Mouse (Mus musculus): ENCODE measurements around the gene Slc35c1. TPM values are rescaled to one million over a fixed set of nuclear protein-coding genes. Genes with fewer than 3 reads are reported as not detected.
A peak's percentile ranks its signal among the peaks of the same experiment; 100 is the strongest.

Gene Slc35c1
- polyA plus RNA-seq, 1 experiment from 2014 or later = 12.7 TPM

GRCm38 (mm10) chr2:92443313-92443712 is 17.0 kb downstream of the Slc35c1 start:
- Histone ChIP-seq H3K4me2 (ENCODE audit: low read length) (no peak overlapping the region), H3K4me1 (replicated peaks; ENCODE audit: control insufficient read depth, insufficient read depth, low read length) (peaks cover 7% of the 10 kb centered on the region; the same call in 1 of the 2 replicates), H3K9ac (replicated peaks; ENCODE audit: low read depth, low read length) (no peak overlapping the region), H3K4me3 (replicated peaks; ENCODE audit: low read length) (no peak overlapping the region), H3K36me3 (ENCODE audit: control insufficient read depth, insufficient read depth) (no peaks in the 10 kb centered on the region), H3K27ac (ENCODE audit: low read length) (no peak overlapping the region), H3K27me3 (replicated peaks; ENCODE audit: control insufficient read depth, insufficient read depth, low read length) (no peaks in the 10 kb centered on the region), H3K9me3 (ENCODE audit: control insufficient read depth, low read length) (no peaks in the 10 kb centered on the region)
- 83% methylated on average over 4 of the region's 4 CpGs for WGBS
- ATAC-seq = no peak

GRCm38 (mm10) chr2:92442419-92443001 is 17.8 kb downstream of the Slc35c1 start:
- ATAC-seq = peak; percentile 70
- Histone ChIP-seq H3K9me3 (ENCODE audit: control insufficient read depth, low read length) (no peaks in the 10 kb centered on the region), H3K9ac (replicated peaks; ENCODE audit: low read depth, low read length) (peak overlapping the region; percentile 23; the same call in 1 of the 2 replicates), H3K4me3 (replicated peaks; ENCODE audit: low read length) (no peak overlapping the region), H3K4me1 (replicated peaks; ENCODE audit: control insufficient read depth, insufficient read depth, low read length) (peaks cover 10% of the 10 kb centered on the region; the same call in 1 of the 2 replicates), H3K27ac (ENCODE audit: low read length) (0 out of 2 replicates have a peak overlapping the region, but pooled peaks have one; percentile 23), H3K4me2 (ENCODE audit: low read length) (no peak overlapping the region), H3K27me3 (replicated peaks; ENCODE audit: control insufficient read depth, insufficient read depth, low read length) (no peaks in the 10 kb centered on the region), H3K36me3 (ENCODE audit: control insufficient read depth, insufficient read depth) (no peaks in the 10 kb centered on the region)
- 66% methylated on average over 12 of the region's 12 CpGs for WGBS

- 60% methylated on average over 6 of the region's 6 CpGs for WGBS
- no peak overlapping the region for H3K4me3 ChIP-seq (replicated peaks; ENCODE audit: low read length)
- ATAC-seq = no peak
- no peak overlapping the region for H3K27ac ChIP-seq (ENCODE audit: low read length)
- peaks cover 10% of the 10 kb centered on the region; the same call in 1 of the 2 replicates for H3K4me1 ChIP-seq (replicated peaks; ENCODE audit: control insufficient read depth, insufficient read depth, low read length)
- no peaks in the 10 kb centered on the region for H3K36me3 ChIP-seq (ENCODE audit: control insufficient read depth, insufficient read depth)
- no peak overlapping the region for H3K4me2 ChIP-seq (ENCODE audit: low read length)
- no peak overlapping the region for H3K9ac ChIP-seq (replicated peaks; ENCODE audit: low read depth, low read length)
- no peaks in the 10 kb centered on the region for H3K9me3 ChIP-seq (ENCODE audit: control insufficient read depth, low read length)
- no peaks in the 10 kb centered on the region for H3K27me3 ChIP-seq (replicated peaks; ENCODE audit: control insufficient read depth, insufficient read depth, low read length)
Observed at GRCm38 (mm10) chr2:92440432-92440831, 19.9 kb downstream of the Slc35c1 start.

GRCm38 (mm10) chr2:92438567-92438966 is 21.8 kb downstream of the Slc35c1 start:
- Histone ChIP-seq H3K27me3 (replicated peaks; ENCODE audit: control insufficient read depth, insufficient read depth, low read length) (no peaks in the 10 kb centered on the region), H3K4me1 (replicated peaks; ENCODE audit: control insufficient read depth, insufficient read depth, low read length) (peaks cover 19% of the 10 kb centered on the region), H3K36me3 (ENCODE audit: control insufficient read depth, insufficient read depth) (no peaks in the 10 kb centered on the region), H3K4me3 (replicated peaks; ENCODE audit: low read length) (no peak overlapping the region), H3K27ac (ENCODE audit: low read length) (no peak overlapping the region), H3K4me2 (ENCODE audit: low read length) (no peak overlapping the region), H3K9ac (replicated peaks; ENCODE audit: low read depth, low read length) (no peak overlapping the region), H3K9me3 (ENCODE audit: control insufficient read depth, low read length) (no peaks in the 10 kb centered on the region)
- ATAC-seq = no peak
- WGBS = 46% methylated on average over 3 of the region's 3 CpGs

- no peaks in the 10 kb centered on the region for H3K27me3 ChIP-seq (replicated peaks; ENCODE audit: control insufficient read depth, insufficient read depth, low read length)
- H3K9ac ChIP-seq (replicated peaks; ENCODE audit: low read depth, low read length) = no peak overlapping the region
- H3K4me2 ChIP-seq (ENCODE audit: low read length) = peak overlapping the region; percentile 43
- peak overlapping the region; percentile 10; the same call in 1 of the 2 replicates for H3K4me3 ChIP-seq (replicated peaks; ENCODE audit: low read length)
- no peaks in the 10 kb centered on the region for H3K9me3 ChIP-seq (ENCODE audit: control insufficient read depth, low read length)
- 0% methylated on average over 5 of the region's 5 CpGs for WGBS
- H3K27ac ChIP-seq (ENCODE audit: low read length) = no peak overlapping the region
- no peaks in the 10 kb centered on the region for H3K36me3 ChIP-seq (ENCODE audit: control insufficient read depth, insufficient read depth)
- peaks cover 21% of the 10 kb centered on the region for H3K4me1 ChIP-seq (replicated peaks; ENCODE audit: control insufficient read depth, insufficient read depth, low read length)
- ATAC-seq = no peak
Observed at GRCm38 (mm10) chr2:92437875-92438274, 22.5 kb downstream of the Slc35c1 start.

- Histone ChIP-seq H3K9ac (replicated peaks; ENCODE audit: low read depth, low read length) (no peak overlapping the region), H3K4me1 (replicated peaks; ENCODE audit: control insufficient read depth, insufficient read depth, low read length) (peaks cover 23% of the 10 kb centered on the region), H3K27ac (ENCODE audit: low read length) (no peak overlapping the region), H3K4me2 (ENCODE audit: low read length) (no peak overlapping the region), H3K36me3 (ENCODE audit: control insufficient read depth, insufficient read depth) (no peaks in the 10 kb centered on the region), H3K27me3 (replicated peaks; ENCODE audit: control insufficient read depth, insufficient read depth, low read length) (no peaks in the 10 kb centered on the region), H3K9me3 (ENCODE audit: control insufficient read depth, low read length) (no peaks in the 10 kb centered on the region), H3K4me3 (replicated peaks; ENCODE audit: low read length) (no peak overlapping the region)
- 82% methylated on average over 4 of the region's 4 CpGs for WGBS
- ATAC-seq = no peak
Observed at GRCm38 (mm10) chr2:92437366-92437765, 23.0 kb downstream of the Slc35c1 start.

- H3K9me3 ChIP-seq (ENCODE audit: control insufficient read depth, low read length) = no peaks in the 10 kb centered on the region
- WGBS = 42% methylated on average over 6 of the region's 6 CpGs
Observed at GRCm38 (mm10) chr2:92435023-92435422, 25.3 kb downstream of the Slc35c1 start.

GRCm38 (mm10) chr2:92434375-92434745 is 26.0 kb downstream of the Slc35c1 start:
- peak overlapping the region; percentile 80 for H3K4me2 ChIP-seq (ENCODE audit: low read length)
- peaks cover 39% of the 10 kb centered on the region for H3K4me1 ChIP-seq (replicated peaks; ENCODE audit: control insufficient read depth, insufficient read depth, low read length)
- no peaks in the 10 kb centered on the region for H3K36me3 ChIP-seq (ENCODE audit: control insufficient read depth, insufficient read depth)
- H3K9ac ChIP-seq (replicated peaks; ENCODE audit: low read depth, low read length) = peak overlapping the region; percentile 63
- H3K27ac ChIP-seq (ENCODE audit: low read length) = peak overlapping the region; percentile 80
- ATAC-seq = no peak
- H3K4me3 ChIP-seq (replicated peaks; ENCODE audit: low read length) = peak overlapping the region; percentile 65
- H3K27me3 ChIP-seq (replicated peaks; ENCODE audit: control insufficient read depth, insufficient read depth, low read length) = no peaks in the 10 kb centered on the region
- WGBS = 4% methylated on average over 12 of the region's 12 CpGs
- H3K9me3 ChIP-seq (ENCODE audit: control insufficient read depth, low read length) = no peaks in the 10 kb centered on the region

More at GRCm38 (mm10) chr2:92435023-92435422, 25.3 kb downstream of the Slc35c1 start:
- H3K9ac ChIP-seq (replicated peaks; ENCODE audit: low read depth, low read length) = peak overlapping the region; percentile 63
- H3K36me3 ChIP-seq (ENCODE audit: control insufficient read depth, insufficient read depth) = no peaks in the 10 kb centered on the region
- H3K4me1 ChIP-seq (replicated peaks; ENCODE audit: control insufficient read depth, insufficient read depth, low read length) = peaks cover 39% of the 10 kb centered on the region
- H3K27ac ChIP-seq (ENCODE audit: low read length) = no peak overlapping the region
- H3K4me2 ChIP-seq (ENCODE audit: low read length) = peak overlapping the region; percentile 80
- H3K27me3 ChIP-seq (replicated peaks; ENCODE audit: control insufficient read depth, insufficient read depth, low read length) = no peaks in the 10 kb centered on the region
- no peak for ATAC-seq
- H3K4me3 ChIP-seq (replicated peaks; ENCODE audit: low read length) = no peak overlapping the region; the same call in 1 of the 2 replicates

- H3K36me3 ChIP-seq (ENCODE audit: control insufficient read depth, insufficient read depth) = no peaks in the 10 kb centered on the region
- peaks cover 39% of the 10 kb centered on the region for H3K4me1 ChIP-seq (replicated peaks; ENCODE audit: control insufficient read depth, insufficient read depth, low read length)
- no peaks in the 10 kb centered on the region for H3K9me3 ChIP-seq (ENCODE audit: control insufficient read depth, low read length)
- ATAC-seq = peak; percentile 97
- H3K27me3 ChIP-seq (replicated peaks; ENCODE audit: control insufficient read depth, insufficient read depth, low read length) = no peaks in the 10 kb centered on the region
- H3K9ac ChIP-seq (replicated peaks; ENCODE audit: low read depth, low read length) = peak within 1 kb of the TSS; percentile 72
- under 1% methylated on average over 70 of the region's 76 CpGs for WGBS
- H3K27ac ChIP-seq (ENCODE audit: low read length) = peak within 1 kb of the TSS; percentile 80
- H3K4me2 ChIP-seq (ENCODE audit: low read length) = peak within 1 kb of the TSS; percentile 80
- peak within 1 kb of the TSS; percentile 65 for H3K4me3 ChIP-seq (replicated peaks; ENCODE audit: low read length)
Observed at GRCm38 (mm10) chr2:92433578-92434374, 26.6 kb downstream of the Slc35c1 start, which contains the start of gene Cry2. Gene Cry2 (minus strand): TSS chr2:92434043.

All from forebrain, embryonic 16.5 days (tissue).